Mouse (Mus musculus): ENCODE measurements around the gene Fam135a. TPM values are rescaled to one million over a fixed set of nuclear protein-coding genes. Genes with fewer than 3 reads are reported as not detected.

The Fam135a gene
- 53.5 TPM for polyA plus RNA-seq (2014; fragmentation: Illumina TruSeq; extraction: RNeasy Lipid Tissue Mini Kit (QIAGEN cat#74804); ENCODE audit: low read depth, low replicate concordance)

DNA sequence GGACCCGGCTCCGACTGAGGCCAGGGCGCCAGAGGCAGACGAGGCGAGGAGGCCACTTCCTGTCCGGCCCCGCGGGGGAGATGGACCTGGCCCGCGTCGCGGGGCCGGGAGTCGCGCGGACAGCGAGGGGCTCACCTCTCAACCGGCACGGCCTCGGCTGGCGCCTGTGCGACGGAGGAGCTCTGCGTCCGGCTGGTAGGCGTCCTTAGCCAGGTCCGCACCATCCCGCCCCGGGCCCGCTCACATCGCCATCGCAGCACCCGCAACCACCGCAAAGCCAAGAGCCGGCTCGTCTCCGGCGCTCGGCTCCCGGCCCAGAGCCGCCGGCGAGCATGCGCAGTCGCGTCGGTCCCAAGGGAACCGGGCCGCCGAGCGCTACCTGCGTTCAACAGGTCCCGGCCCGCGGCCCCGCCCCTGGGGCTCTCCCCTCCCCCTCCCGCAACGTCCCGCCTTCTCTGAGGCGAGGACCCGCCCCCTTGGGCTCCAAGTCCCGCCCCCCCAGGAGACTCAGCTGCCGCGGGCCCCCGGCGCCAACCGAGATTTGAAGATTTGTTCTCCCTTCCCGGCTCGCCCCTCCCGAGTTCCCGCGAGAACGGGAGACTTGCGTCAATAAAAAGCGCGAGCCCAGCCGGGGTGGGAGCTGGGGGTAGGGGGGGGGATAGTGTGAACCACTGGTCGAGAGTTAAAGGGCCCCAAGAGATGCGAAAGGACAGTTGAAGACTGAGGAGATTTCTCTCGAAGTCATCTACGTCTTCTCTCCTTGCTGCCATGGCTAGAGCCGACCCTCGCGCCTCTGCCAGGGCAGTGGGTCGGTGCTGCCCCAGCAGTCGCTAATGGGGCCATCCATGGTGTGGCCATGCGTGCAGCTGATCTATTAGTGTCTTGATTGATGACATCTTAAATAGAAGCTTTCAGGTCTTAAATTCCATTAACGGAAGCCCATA, at the start of gene Fam135a:
TSS of gene Fam135a (minus strand) at position 416 of the 944 bp plus-strand sequence.

DNA sequence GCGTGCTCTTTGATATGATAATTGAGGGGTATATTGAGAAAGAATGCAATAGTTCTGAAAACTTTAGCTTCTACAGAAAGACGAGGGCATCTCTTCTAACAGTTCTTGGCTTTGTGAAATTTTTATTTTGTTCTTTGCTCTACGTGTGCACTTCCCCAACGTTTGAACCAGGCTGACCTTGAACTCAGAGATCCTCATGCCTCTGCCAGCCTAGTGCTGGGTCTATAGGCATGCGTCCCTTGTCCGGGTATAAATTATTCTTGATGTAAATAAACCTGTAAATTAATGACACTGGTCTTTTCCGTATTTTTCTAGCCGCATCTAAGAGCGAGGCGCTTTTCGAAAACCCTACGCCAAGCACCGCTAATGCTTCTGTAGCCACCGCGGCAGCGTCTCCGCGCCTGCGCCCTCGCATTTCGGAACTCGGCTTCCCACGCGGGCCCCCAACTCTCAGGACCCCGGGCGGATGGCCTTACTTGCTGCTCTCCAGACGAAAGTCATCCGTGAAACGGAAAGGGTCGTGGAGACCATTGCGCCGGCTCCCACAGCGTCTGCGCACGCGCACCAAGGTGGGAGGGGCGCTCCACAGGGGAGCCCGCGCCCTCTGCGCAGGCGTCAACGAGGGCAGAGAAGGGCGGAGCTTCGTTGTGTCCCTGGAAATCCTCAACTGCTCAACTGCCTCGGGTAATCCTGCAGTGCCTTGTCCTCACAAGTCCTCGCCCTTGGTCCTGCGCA, 94.9 kb downstream of the Fam135a start, which contains the start of gene Sdhaf4:
TSS of gene Sdhaf4 (minus strand) at position 587 of the 735 bp plus-strand sequence.

Other genes with a start within 250 kb of the Fam135a start
- gene Smap1, start 178.0 kb downstream of the Fam135a start, polyA plus RNA-seq (2014; fragmentation: Illumina TruSeq; extraction: RNeasy Lipid Tissue Mini Kit (QIAGEN cat#74804); ENCODE audit: low read depth, low replicate concordance), result 170 TPM
- 44.3 TPM for gene Sdhaf4, start 94.7 kb downstream of the Fam135a start, polyA plus RNA-seq (2014; fragmentation: Illumina TruSeq; extraction: RNeasy Lipid Tissue Mini Kit (QIAGEN cat#74804); ENCODE audit: low read depth, low replicate concordance)
- not detected for gene Col9a1, start 77.3 kb upstream of the Fam135a start, polyA plus RNA-seq (2014; fragmentation: Illumina TruSeq; extraction: RNeasy Lipid Tissue Mini Kit (QIAGEN cat#74804); ENCODE audit: low read depth, low replicate concordance)